Mouse (Mus musculus): ENCODE results near the gene Pkig. TPM values are rescaled to one million over a fixed set of nuclear protein-coding genes. Genes with fewer than 3 reads are reported as not detected.

Pkig gene
- polyA plus RNA-seq, 1 experiment: 152 TPM

DNA sequence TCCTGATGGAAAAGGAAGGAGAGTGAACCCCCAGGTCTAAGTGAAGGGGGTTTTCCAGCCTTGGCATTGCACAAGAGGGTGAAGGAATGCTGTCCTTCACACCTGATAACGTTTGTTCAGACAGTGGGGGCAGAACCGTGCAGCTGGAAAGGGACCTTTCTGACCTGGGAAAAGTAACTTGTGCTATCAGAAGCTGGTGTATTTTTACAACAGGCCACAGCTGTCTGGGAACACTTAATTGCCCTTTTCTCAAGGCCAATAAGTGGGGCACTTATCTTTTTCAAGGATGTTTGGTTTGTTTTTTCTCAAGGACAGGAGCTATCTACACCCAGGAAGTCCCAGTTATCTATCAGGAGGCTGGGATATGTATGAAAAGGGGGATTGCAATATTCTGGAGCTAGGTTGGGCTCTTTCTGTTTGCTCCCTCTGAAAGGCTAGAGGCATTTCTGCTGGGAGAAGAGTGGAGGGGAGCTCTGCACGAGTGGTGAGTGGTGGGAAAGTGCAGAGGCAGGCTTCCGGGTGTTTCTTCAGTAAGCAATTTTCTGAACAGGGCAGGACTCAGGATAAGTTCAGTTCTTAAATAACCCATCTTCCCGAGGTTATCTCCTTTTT is 20.4 kb upstream of the Pkig start:
- peaks cover 2% of the 10 kb centered on the region; the same call in 1 of the 2 replicates for H3K4me1 ChIP-seq (ENCODE audit: control insufficient read depth, insufficient read depth, low read length)
- H3K4me3 ChIP-seq (replicated peaks; ENCODE audit: control insufficient read depth, low read depth, low read length): no peak overlapping the region
- H3K27ac ChIP-seq (ENCODE audit: control insufficient read depth, insufficient read depth, low read depth, low read length, poor library complexity): no peak overlapping the region
- TF ChIP-seq POLR2A (IDR thresholded peaks at IDR 0.05; ENCODE audit: borderline replicate concordance, control insufficient read depth, low read depth, low read length) (no peak), CTCF (IDR thresholded peaks at IDR 0.05; ENCODE audit: control insufficient read depth, insufficient read depth, low read length) (no peak)
- WGBS: 14% methylated on average over 5 of the region's 5 CpGs

DNA sequence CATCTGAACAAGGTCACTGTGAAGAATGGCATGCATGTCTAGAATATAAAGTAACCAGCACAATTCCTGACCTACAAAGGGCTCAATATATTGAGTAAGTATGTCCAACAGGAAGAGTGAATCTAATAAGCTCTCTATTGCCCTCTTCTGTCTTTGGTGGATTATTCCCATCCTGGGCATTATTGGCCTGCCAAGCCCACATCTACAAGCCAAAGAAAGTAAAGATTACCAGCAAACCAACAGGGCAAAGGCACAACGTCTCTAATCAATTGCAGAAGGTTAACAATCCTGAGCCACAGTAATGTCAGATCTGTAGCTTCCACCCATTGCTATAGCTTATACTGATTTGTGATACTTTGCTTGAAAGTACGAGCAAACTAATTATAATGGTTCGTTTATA is 17.7 kb upstream of the Pkig start:
- H3K4me3 ChIP-seq (replicated peaks; ENCODE audit: control insufficient read depth, low read depth, low read length): no peak overlapping the region
- H3K4me1 ChIP-seq (ENCODE audit: control insufficient read depth, insufficient read depth, low read length): peaks cover 2% of the 10 kb centered on the region; the same call in 1 of the 2 replicates
- no peak for TF ChIP-seq CTCF (IDR thresholded peaks at IDR 0.05; ENCODE audit: control insufficient read depth, insufficient read depth, low read length)
- TF ChIP-seq POLR2A (IDR thresholded peaks at IDR 0.05; ENCODE audit: borderline replicate concordance, control insufficient read depth, low read depth, low read length): no peak
- 12% methylated on average over 3 of the region's 3 CpGs for WGBS
- peak overlapping the region; percentile 3; the same call in 1 of the 2 replicates for H3K27ac ChIP-seq (ENCODE audit: control insufficient read depth, insufficient read depth, low read depth, low read length, poor library complexity)

DNA sequence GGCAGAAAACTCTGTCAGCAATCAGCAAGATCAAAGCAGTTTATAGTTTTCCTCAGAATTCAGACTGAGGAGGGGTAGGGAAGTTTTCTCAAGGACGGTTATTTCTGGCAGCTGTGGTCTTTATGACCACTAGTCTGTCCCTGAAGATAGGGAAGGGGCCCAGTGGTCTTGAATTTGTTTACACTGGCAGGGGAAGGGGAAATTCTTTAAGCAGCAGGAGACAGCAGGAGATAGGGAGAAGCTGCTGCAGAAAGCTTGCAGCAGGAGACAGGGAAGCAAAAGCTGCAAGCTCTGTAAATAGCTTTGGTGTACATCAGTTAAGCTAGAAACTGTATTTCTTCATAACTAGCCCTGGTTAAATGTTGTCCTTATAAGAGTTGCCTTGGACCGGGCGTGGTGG is 16.5 kb upstream of the Pkig start:
- Histone ChIP-seq H3K4me1 (ENCODE audit: control insufficient read depth, insufficient read depth, low read length) (peaks cover 2% of the 10 kb centered on the region; the same call in 1 of the 2 replicates), H3K4me3 (replicated peaks; ENCODE audit: control insufficient read depth, low read depth, low read length) (peak overlapping the region; percentile 46), H3K27ac (ENCODE audit: control insufficient read depth, insufficient read depth, low read depth, low read length, poor library complexity) (peak overlapping the region; percentile 82)
- TF ChIP-seq POLR2A (IDR thresholded peaks at IDR 0.05; ENCODE audit: borderline replicate concordance, control insufficient read depth, low read depth, low read length) (no peak), CTCF (IDR thresholded peaks at IDR 0.05; ENCODE audit: control insufficient read depth, insufficient read depth, low read length) (no peak)
- 7% methylated on average over 3 of the region's 3 CpGs for WGBS

GRCm38 (mm10) chr2:163642685-163643575 is 15.3 kb upstream of the Pkig start:
- Histone ChIP-seq H3K27ac (ENCODE audit: control insufficient read depth, insufficient read depth, low read depth, low read length, poor library complexity) (peak overlapping the region; percentile 100), H3K4me1 (ENCODE audit: control insufficient read depth, insufficient read depth, low read length) (peaks cover 2% of the 10 kb centered on the region; the same call in 1 of the 2 replicates), H3K4me3 (replicated peaks; ENCODE audit: control insufficient read depth, low read depth, low read length) (peak overlapping the region; percentile 95)
- TF ChIP-seq POLR2A (IDR thresholded peaks at IDR 0.05; ENCODE audit: borderline replicate concordance, control insufficient read depth, low read depth, low read length) (peak; percentile 32; the same call in 1 of the 2 replicates), CTCF (IDR thresholded peaks at IDR 0.05; ENCODE audit: control insufficient read depth, insufficient read depth, low read length) (no peak)
- 4% methylated on average over 30 of the region's 30 CpGs for WGBS

DNA sequence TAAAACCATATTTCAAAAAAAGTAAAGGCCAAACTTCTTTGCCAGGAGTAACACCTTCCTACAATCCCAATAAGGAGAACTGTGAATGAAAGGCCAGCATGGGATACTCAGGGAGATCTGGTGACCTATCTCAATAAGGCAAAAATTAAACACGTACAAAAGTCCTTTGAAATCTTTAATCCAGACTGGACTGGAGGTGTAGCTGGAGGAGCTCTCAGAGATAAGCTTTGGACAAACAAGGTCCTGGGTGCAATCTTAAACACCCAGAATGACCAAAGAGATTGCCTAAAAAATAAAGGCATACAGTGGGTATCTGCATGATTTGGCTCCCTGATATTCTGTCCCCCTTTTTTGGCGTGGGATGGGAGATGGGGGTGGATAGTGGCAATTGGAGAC is 14.6 kb upstream of the Pkig start:
- peak overlapping the region; percentile 95 for H3K4me3 ChIP-seq (replicated peaks; ENCODE audit: control insufficient read depth, low read depth, low read length)
- peak overlapping the region; percentile 100; the same call in 1 of the 2 replicates for H3K27ac ChIP-seq (ENCODE audit: control insufficient read depth, insufficient read depth, low read depth, low read length, poor library complexity)
- peaks cover 2% of the 10 kb centered on the region; the same call in 1 of the 2 replicates for H3K4me1 ChIP-seq (ENCODE audit: control insufficient read depth, insufficient read depth, low read length)
- 0% methylated on average over 2 of the region's 2 CpGs for WGBS
- TF ChIP-seq CTCF (IDR thresholded peaks at IDR 0.05; ENCODE audit: control insufficient read depth, insufficient read depth, low read length): no peak
- TF ChIP-seq POLR2A (IDR thresholded peaks at IDR 0.05; ENCODE audit: borderline replicate concordance, control insufficient read depth, low read depth, low read length): no peak

DNA sequence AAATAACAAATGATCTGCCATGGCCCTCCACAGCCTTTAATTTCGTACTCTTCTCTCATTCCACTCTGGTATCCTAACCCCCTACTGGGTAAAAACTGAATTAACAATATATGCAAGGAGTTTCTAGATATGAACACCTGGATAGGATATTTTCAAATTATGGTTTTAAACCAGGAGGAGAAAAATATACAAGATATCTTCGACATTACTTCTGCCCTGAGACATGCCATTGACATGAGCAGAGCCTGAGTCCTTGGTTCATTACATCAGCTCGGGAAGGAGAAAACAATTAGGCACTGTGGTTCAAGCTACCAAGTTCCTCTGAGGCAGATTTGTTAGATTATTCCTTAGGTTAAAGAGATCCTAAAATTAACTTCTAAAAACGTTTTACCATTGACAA is 14.1 kb upstream of the Pkig start:
- no peak for TF ChIP-seq POLR2A (IDR thresholded peaks at IDR 0.05; ENCODE audit: borderline replicate concordance, control insufficient read depth, low read depth, low read length)
- H3K4me3 ChIP-seq (replicated peaks; ENCODE audit: control insufficient read depth, low read depth, low read length): peak overlapping the region; percentile 95
- WGBS: under 1% methylated on average over 4 of the region's 4 CpGs
- peaks cover 2% of the 10 kb centered on the region; the same call in 1 of the 2 replicates for H3K4me1 ChIP-seq (ENCODE audit: control insufficient read depth, insufficient read depth, low read length)
- peak overlapping the region; percentile 100 for H3K27ac ChIP-seq (ENCODE audit: control insufficient read depth, insufficient read depth, low read depth, low read length, poor library complexity)

- peak within 1 kb of the TSS; percentile 100 for H3K27ac ChIP-seq (ENCODE audit: control insufficient read depth, insufficient read depth, low read depth, low read length, poor library complexity)
- peaks cover 2% of the 10 kb centered on the region; the same call in 1 of the 2 replicates for H3K4me1 ChIP-seq (ENCODE audit: control insufficient read depth, insufficient read depth, low read length)
- WGBS: under 1% methylated on average over 74 of the region's 74 CpGs
- TF ChIP-seq POLR2A (IDR thresholded peaks at IDR 0.05; ENCODE audit: borderline replicate concordance, control insufficient read depth, low read depth, low read length): peak; percentile 100
- TF ChIP-seq CTCF (IDR thresholded peaks at IDR 0.05; ENCODE audit: control insufficient read depth, insufficient read depth, low read length): peak; percentile 43; the same call in 1 of the 2 replicates
- H3K4me3 ChIP-seq (replicated peaks; ENCODE audit: control insufficient read depth, low read depth, low read length): peak within 1 kb of the TSS; percentile 95
Observed at GRCm38 (mm10) chr2:163644575-163645385, 13.4 kb upstream of the Pkig start, which contains the start of gene Serinc3. Serinc3 (minus strand) TSS chr2:163645131.
